Mouse (Mus musculus) left cerebral cortex, adult 9 months (tissue): ENCODE data around the gene Fgfr2.

Experiments
- DNase-seq, 2 experiments: peaks; one replicate each; pipeline ENCODE4 v3.0.0; 2022; ENCODE audit warnings: low spot score in 2 of 2

Fgfr2 gene

GRCm38 (mm10) chr7:133123244-133123998 is at the start of gene Fgfr2:
TSS of gene Fgfr2 (minus strand) at chr7:133123350.
- peak in 1 of 2 experiments; percentile 29 for DNase-seq

DNA sequence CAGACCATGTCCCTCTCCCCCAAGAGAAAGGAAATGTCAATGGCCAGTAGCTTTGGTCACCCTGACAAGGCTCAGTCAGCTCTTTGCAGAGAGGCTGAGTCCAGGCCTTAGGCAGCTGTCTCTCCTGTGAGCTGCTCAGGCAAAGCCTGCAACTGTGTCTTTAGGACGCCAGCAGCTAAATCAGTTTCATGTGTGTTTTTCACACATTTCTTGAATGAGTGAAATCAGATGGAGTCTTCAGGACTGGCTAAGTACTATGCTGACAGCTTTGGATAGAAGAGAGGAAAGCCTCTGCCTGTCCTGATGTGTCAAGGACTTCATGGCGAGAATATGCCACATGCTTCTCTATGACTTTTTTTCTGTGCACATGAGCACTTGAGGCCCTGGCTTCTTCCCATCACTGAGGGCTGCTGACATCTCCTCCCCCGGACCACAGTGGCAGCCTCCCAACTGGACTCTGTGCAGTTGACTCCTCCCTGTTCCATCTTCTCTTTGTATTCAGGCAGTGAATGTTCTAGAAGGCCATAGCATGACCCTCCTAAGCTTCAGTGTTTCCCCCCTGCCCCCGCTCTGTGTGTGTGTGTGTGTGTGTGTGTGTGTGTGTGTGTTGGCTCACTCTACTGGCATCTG is 48.4 kb upstream of the Fgfr2 start:
- DNase-seq, result no peak

GRCm38 (mm10) chr7:133168928-133169327 is 45.8 kb upstream of the Fgfr2 start:
- DNase-seq, result no peak

DNA sequence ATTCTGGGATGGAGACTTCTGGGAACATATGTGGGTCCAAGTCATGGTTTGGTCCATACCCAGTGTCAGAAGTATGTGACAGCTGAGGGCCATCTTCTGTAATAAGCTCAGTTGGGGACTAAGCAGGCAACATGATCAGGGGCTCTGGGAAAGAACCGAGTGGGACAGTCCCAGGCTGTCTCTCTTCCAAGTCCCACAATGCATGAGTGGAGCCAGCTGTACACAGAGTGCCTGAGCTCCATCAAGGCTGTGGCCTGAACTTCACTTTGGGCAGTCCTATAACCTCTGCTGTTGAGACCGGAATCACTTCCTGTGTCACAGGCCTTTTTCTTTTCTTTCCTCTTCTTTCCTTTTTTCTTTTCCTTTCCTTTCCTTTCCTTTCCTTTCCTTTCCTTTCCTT is 44.8 kb upstream of the Fgfr2 start:
- DNase-seq, result no peak

- no peak for DNase-seq
Observed at GRCm38 (mm10) chr7:133164770-133165169, 41.6 kb upstream of the Fgfr2 start.

DNA sequence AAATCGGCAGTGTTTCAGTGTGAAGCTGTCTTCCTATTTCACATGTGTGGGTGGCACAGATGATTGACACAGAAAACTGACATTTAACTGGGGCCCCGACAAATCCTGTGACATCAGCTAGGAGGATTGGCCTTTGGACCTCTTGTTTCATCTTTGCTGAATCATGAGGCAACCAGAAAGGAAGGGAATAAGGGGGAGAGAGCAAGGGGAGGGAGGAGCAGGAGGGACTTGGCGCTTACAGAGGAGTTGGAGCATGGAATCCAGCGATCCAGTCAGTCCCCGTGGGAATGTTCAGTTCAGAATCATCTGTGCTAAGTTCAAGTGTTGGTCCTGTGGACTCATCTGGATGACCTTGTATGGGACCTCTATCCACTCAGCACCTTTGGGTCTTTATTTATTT is 39.9 kb upstream of the Fgfr2 start:
- no peak for DNase-seq

DNA sequence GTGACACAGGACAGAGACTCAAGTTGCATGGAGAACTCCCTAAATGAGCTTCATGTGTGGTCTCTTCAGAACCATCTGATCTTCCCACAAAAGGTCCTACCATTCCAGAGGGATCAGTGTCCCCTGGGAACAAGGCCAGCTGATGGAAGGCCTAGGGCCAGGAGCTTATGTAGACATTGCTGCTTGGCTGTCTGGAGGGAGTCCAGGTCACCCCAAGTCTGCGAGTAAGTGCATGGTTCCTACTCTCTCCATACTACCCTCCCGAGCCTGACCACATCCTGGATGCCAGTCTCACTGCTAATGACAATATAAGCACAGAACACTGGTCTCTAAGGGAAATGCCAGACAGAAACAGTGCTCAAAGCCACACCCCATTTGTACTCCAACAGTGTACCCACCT is 39.0 kb upstream of the Fgfr2 start:
- no peak for DNase-seq

GRCm38 (mm10) chr7:133161362-133162080 is 38.4 kb upstream of the Fgfr2 start:
- no peak for DNase-seq

DNA sequence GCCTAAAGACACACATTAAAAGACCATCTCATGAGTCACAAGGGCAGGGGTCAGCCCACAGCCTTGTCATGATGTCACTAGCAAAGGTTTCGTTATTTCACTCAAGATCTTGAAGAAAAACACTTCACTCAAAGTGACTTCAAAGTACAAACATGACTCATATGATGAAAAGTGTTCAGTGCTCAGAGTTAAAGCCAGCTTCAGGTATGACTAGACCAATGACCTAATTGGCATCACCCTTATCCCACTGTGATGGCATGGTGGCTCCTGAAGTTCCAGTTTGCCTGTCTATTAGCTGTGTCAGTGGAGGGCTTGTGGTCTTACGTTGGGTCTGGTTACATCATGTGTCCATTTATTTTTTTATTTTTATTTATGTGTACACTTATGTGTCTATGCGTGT is 36.4 kb upstream of the Fgfr2 start:
- no peak for DNase-seq

DNA sequence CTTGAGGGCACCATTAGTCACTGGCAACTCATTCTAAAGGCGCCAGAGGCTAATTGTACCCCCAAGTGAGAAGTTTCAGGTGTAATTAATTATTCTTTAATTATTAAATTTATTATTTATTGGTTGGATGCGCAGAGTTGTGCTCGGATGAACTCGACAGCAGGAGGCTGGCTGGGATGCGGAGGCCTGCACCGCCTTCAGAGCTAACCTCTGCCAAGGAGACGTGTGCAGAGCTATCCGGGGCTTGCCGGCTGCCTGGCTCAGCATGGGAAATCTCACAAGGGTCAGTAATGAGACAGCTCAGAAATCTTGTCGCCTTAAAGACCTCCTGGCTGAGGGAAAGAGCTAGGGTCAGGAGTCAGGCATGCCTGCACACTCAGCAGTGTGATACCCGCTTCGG is 32.5 kb upstream of the Fgfr2 start:
- no peak for DNase-seq

GRCm38 (mm10) chr7:133154846-133155245 is 31.7 kb upstream of the Fgfr2 start:
- no peak for DNase-seq

- DNase-seq, result no peak
Observed at GRCm38 (mm10) chr7:133139689-133140336, 16.7 kb upstream of the Fgfr2 start.

GRCm38 (mm10) chr7:133133552-133133951 is 10.4 kb upstream of the Fgfr2 start:
- DNase-seq, result no peak

DNA sequence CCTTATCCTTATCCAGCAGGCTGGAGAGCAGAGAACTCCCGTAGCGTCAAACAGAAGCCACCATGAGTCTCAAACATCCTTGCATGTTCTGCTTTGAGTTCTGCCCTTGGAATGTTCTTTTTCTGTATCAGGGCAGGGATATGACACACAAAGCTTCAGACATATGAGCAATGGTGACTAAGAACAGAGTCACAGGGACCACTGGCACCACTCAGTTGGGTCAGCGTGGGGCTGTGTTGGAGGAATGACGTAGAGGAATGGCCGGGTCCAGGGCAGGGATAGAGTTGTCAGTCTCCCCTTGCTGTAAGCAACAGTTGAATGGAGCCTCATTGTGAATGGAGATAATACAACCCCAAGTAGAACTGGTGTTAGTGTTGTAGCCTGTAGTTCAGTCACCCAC is 9.6 kb upstream of the Fgfr2 start:
- no peak for DNase-seq

DNA sequence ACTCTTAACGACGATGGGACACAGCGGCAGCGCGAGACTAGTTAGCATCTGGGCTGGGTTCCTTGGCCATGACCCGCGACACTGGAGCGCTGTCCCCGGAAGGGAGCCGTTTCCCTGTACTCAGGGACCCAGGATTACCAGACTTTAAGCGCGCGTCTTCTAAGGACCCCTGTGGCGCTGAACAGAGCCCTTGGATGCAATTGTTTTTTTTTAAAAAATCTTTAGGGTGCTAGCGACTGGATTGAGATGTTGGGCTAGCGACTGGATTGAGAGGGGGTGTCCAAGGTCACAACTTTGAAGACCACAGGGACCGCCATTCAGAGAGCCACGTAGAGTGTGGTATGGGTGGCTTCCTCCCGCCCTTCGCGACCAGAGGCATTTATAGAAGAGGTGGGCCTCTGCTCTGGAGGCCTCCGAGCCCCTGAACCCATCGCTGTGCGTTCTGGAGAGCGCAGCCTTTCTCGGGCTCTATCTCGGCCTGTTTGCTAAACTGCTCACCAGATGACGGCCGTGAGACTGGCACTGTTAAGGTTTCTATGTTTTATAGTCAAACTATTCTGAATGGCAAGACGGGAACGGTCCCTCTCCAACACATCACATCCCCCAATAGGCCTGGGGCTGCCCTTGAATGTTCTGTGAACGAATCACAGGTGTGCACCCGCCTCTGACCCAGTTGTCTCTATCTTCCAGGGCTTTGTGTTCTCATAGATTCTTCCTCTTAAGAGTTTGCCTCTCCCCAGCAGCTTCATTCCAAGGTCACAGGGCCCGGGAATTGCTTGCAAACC is 1.7 kb upstream of the Fgfr2 start:
- peak in 1 of 2 experiments; percentile 8 for DNase-seq

DNA sequence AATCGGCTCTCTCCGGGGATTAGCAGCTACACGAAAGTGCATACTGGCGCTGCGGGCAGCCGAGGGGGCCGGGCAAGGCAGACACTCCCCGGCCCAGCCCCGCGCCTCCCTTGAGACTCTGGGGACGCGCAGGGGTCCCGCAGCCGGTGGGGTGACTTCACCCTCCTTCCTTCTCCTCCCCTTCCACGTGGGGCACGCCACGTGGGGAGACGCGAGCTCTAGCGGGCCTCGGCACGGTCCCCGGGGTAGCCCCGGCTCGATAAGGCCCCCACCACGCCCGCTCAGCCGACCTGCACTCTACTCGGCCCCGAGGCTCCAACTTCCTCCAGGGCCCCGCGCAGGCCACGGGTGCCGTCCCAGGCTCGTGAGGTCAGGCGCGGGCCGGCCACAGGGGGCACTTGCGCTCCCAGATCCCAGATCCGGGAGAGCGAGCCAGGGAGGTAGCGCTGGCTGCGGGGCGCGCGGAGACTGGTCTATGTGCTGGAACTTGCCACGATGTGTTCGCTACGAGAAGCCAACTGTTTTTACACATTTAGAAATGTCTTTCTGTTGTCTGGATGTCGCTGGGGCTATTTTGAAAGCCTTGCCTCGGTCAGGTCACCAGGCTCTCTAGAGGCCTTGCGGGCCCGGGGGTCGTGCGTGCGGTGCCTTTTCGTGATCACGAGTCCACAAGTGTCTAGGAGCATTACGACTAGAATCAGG is 1.0 kb upstream of the Fgfr2 start, which contains the start of gene Ctbp2:
Gene Ctbp2 (minus strand): TSS at position 356 of the 702 bp plus-strand sequence.
- peak in 1 of 2 experiments; percentile 42 for DNase-seq

DNA sequence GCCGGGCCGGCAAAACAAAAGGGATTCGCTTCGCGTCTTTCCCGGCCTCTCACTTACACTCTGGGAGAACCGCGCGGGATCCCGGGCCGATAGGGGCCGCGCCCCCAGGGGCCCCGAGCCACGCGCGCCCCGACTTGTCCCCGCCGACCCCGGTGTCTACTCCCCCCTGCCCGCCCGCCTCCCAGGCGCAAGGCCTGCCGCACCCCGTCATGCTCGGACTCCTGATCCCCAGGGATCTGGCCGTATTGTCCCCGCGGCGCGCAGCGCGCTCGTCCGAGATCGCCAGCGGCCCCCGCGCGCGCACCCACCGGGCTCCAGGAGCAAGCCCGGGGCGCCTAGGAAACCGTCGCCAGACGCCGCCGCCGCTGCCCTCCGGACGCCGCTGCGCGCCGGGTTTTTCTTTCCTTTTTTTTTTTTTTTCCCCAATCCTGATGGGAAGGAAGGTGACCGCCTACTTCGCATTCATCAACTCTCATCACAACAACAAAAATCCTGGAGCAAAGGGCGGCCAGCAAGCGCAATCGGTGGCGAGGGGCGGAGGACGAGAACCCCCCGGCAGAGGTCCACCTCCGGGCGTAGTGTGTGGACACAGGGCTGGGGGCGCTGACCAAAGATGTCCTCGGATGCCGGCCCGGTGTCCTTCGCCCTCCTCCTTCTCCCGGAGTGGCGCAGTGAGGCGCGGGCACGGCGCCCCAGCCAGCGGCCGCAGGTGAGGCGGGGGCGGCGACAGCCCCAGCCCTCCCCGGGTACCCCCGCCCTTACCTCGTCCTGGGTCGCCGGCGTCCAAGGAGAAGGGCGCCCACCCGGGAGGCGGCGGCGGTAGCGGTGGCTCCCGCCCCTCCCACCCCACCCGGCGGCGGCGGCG is 539 bp downstream of the Fgfr2 start:
- peak in 1 of 2 experiments; percentile 17 for DNase-seq

DNA sequence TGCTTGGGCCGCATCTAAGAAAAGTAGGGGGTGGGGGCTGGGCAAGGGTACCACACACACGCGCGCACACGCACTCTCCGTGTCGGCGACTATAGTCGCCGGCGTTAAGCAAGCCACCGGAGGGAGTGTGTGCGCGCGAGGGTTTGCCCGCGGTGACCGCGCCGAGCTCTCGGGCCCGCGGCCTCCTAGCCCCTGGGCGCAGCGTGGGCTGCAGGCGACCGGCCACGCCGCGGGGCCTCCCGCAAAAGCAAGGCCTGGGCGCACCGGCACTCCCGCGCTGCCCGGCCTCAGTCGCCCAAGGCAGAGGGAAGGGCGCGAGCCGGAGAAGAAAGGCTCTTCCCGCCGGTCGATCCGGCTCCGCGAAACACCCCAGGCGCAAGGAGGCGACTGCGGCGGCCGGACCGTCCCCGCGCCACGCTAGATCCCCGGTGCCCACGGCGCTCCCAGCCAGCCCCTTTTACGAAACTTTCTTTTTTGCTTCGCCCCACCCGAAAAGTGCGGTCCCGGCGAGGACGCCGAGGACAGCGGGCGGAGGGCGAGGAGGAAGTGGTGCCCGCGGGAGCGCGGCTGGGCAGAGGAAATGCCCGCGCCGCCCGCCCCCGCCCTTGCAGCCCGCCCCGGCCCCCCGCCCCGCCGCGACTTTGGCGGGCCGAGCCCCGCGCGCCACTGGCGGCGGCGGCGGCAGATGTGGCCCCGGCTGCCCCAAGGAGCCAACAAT is 1.3 kb downstream of the Fgfr2 start:
- no peak for DNase-seq

DNA sequence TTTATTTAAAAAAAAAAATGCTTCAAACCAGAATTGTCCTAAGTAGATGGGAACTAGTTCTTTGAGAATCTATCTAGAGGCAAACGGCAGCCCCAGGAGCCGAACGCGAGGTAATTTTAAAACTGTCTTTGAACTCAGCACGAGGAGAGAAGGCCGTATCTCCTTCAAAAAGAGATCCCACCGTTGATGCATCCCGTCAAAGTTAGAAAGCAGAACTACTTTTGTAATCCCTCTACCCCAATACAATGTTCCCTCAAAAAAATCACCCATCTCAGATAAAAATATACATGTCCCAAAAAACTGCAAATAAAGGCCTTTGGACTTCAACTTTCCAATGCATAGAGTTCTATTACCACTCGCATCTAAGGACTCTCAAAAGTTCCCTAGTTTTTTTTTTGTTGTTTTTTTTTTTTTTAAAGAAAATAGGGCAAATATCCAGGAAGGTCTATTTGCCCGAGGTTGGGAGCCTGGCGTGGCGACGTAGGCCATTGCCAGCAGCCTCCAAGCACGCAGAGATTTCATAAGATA is 2.0 kb downstream of the Fgfr2 start:
- DNase-seq, result no peak
